Mouse (Mus musculus) erythroblast, embryonic 14.5 days (primary cell): ENCODE measurements around the gene Them4.
"Not testable (repeated sequence)": the region's sequence is repeated elsewhere in the genome, so short reads cannot be mapped to it uniquely, and the experiment has no call there.

ENCODE experiments used
- GATA1 ChIP-seq: IDR thresholded peaks from 2 replicates; pipeline ENCODE4 v1.6.1; 2012; ENCODE audit warnings: low read length, inconsistent platforms, mixed read lengths
- TAL1 ChIP-seq: IDR thresholded peaks from 3 replicates; pipeline ENCODE4 v1.6.1; 2012; ENCODE audit warnings: low read length, inconsistent platforms, mixed read lengths

DNA sequence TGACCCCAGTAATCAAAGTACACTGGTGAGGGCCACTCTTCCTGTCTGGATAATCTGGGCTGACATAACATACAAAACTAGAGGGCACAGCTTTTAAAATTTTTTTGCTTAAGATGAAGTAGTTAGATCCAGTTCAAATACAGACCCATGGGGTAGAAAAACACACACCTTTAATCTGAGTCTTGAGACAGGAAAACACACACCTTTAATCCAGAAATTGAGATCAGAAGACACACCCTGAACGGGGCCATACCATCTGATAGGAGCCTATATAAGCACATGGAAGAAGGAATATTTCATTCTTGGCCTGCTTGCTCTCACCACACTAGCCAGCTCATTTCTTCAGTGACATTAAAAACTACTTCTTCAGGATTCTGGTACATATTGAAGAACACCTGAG, 46.2 kb upstream of the Them4 start, which contains the start of gene Gm4778:
- TF ChIP-seq GATA1, TAL1: not testable (repeated sequence)
